Mouse (Mus musculus) neural tube, embryonic 15.5 days (tissue): ENCODE measurements at regions not wholly inside any gene's neighbourhood (a gene's known extent, or its start where the extent isn't known, plus 50 kb on each side); places are given as distances from the start of the nearest gene placed in this dataset.

Source experiments
- ATAC-seq: fragments of 200-750 bp; cut with Nextera tagmentation; 2 replicates; pipeline ENCODE4 v1.8.0; 2017; ENCODE audit warnings: mild to moderate bottlenecking, moderate TSS enrichment, moderate library complexity; ENCODE audit not compliant: low FRiP score
- H3K27ac ChIP-seq: fragments of 300-500 bp; sonication (generic); replicated peaks from 2 replicates; pipeline ENCODE4 v1.5.1; 2015; ENCODE audit warnings: mild to moderate bottlenecking, inconsistent platforms
- H3K27me3 ChIP-seq: fragments of 300-500 bp; sonication (generic); replicated peaks from 2 replicates; pipeline ENCODE4 v1.6.1; 2015; ENCODE audit warnings: inconsistent platforms
- H3K36me3 ChIP-seq: fragments of 300-500 bp; sonication (generic); 2 replicates; pipeline ENCODE4 v1.6.1; 2015; ENCODE audit warnings: inconsistent platforms
- H3K4me1 ChIP-seq: fragments of 300-500 bp; sonication (generic); 2 replicates; pipeline ENCODE4 v1.6.1; 2015; ENCODE audit warnings: inconsistent platforms
- H3K4me2 ChIP-seq: fragments of 300-500 bp; sonication (generic); 2 replicates; pipeline ENCODE4 v1.6.1; 2015; ENCODE audit warnings: inconsistent platforms, mild to moderate bottlenecking, moderate library complexity
- H3K4me3 ChIP-seq: fragments of 300-500 bp; sonication (generic); replicated peaks from 2 replicates; pipeline ENCODE4 v1.5.1; 2015; ENCODE audit warnings: mild to moderate bottlenecking, inconsistent platforms
- H3K9ac ChIP-seq: fragments of 300-500 bp; sonication (generic); replicated peaks from 2 replicates; pipeline ENCODE4 v1.6.1; 2015; ENCODE audit warnings: mild to moderate bottlenecking, inconsistent platforms
- H3K9me3 ChIP-seq: fragments of 300-500 bp; sonication (generic); replicated peaks from 2 replicates; pipeline ENCODE4 v1.6.1; 2016; ENCODE audit warnings: inconsistent platforms
- WGBS: fragments of 180-500 bp; shearing (Covaris S2); methylation state at CpG from one replicate; pipeline ENCODE4 v1.1.7; 2015; ENCODE audit warnings: mixed read lengths; 5-methylcytosine and 5-hydroxymethylcytosine counted together

DNA sequence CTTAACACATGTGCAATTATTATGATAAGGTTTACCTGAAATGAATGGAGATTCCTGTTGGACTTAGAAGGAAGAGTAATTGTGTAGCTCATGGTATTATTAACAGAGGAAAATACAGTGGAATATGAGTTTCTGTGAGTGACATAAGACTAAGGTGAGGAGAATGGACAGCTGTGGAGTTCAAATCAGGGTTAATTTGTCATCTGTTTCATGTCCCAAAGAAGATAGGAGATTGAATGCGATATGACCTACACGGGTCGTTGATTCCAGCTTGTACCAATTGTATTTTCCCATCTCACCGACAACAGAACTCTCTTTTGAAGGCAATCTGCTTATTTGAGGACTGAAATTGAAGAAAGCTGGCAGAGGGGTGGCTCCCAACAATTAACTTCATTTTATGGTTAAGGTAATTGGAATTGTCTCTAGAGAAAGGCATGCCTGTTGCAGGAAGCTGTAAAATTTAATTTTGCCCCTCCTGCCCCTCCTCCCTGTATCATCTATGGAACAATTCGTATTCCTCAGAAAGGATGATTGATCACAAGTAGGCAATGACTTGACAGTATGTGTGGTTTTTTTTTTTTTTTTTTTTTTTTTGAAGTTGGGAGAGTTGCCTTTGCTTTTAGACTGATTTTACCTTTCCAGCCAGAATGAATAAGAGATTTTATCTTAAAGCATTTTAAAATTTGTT lies 319.6 kb downstream of the Kcna4 start:
- Histone ChIP-seq H3K4me2 (no peak overlapping the region), H3K27me3 (no peaks in the 10 kb centered on the region), H3K27ac (no peak overlapping the region), H3K36me3 (no peaks in the 10 kb centered on the region), H3K4me3 (no peak overlapping the region), H3K4me1 (no peaks in the 10 kb centered on the region), H3K9me3 (no peaks in the 10 kb centered on the region), H3K9ac (no peak overlapping the region)
- no peak for ATAC-seq
- whole genome bisulfite sequencing = 17% methylated on average over 5 of the region's 5 CpGs

DNA sequence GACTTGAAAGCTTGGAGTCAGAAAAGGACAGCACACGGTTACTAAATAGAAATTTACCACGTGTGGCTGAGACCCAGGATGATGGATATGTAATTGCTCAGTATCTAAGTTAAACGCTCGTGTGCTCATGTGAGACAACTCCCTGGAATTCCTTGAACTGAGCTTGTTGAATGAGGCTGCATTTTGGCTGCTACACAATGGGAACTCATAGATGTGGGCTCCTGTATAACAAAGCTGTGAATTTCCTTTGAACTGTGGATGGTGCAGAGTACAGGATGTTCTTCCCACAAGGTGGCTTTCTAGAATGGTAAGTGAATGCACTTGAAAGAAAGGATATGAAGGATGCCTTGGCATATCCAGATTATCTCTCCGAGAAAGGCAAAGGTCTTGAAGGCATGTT lies 321.4 kb downstream of the Kcna4 start:
- Histone ChIP-seq H3K27me3 (no peaks in the 10 kb centered on the region), H3K4me1 (no peaks in the 10 kb centered on the region), H3K4me3 (no peak overlapping the region), H3K4me2 (no peak overlapping the region), H3K9me3 (no peaks in the 10 kb centered on the region), H3K9ac (no peak overlapping the region), H3K27ac (no peak overlapping the region), H3K36me3 (no peaks in the 10 kb centered on the region)
- 32% methylated on average over 5 of the region's 5 CpGs for WGBS
- ATAC-seq = no peak

DNA sequence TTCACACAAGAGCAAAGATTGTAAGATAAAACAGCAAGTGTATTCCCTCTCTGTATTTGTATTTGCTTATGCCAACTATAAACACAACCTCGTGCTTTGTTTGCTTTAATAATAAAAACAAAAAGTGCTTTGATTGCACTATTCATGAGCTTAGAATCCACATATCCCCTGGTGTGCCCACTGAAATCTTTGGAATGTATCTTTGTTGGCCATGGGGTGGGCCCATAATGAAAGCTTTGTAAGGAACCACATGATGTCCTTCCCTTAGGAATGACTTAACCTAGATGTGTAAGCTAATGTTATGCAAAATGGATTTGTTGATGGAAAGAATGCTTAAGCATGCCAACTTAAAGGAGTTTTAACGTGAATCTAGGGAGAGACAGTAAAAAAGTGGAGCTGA lies 321.8 kb downstream of the Kcna4 start:
- H3K36me3 ChIP-seq = no peaks in the 10 kb centered on the region
- no peak overlapping the region for H3K4me3 ChIP-seq
- ATAC-seq = no peak
- H3K9me3 ChIP-seq = no peaks in the 10 kb centered on the region
- no peak overlapping the region for H3K27ac ChIP-seq
- H3K4me2 ChIP-seq = no peak overlapping the region
- no peaks in the 10 kb centered on the region for H3K4me1 ChIP-seq
- H3K27me3 ChIP-seq = no peaks in the 10 kb centered on the region
- WGBS = 20% methylated on average over 2 of the region's 2 CpGs
- H3K9ac ChIP-seq = no peak overlapping the region

DNA sequence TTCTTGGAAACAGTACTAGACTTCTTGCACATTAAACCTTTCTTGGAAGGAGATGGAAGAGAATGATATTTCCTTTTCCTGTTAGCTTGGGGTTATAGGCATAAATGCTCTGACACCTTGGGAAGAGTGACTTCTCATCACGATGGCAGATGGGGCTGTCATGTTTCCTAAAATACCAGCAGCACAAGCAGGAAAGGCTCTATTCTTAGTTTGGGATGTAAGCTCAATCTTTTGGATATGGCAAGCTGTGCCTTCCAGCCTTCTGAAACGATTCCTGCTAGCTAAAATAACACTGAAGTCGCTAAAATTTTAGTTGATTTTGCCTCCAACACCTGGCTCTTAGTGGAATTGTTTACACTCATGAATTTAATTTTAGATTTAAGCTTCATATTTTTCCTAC lies 324.3 kb downstream of the Kcna4 start:
- no peak overlapping the region for H3K4me2 ChIP-seq
- H3K27me3 ChIP-seq = no peaks in the 10 kb centered on the region
- no peak overlapping the region for H3K27ac ChIP-seq
- H3K36me3 ChIP-seq = no peaks in the 10 kb centered on the region
- 75% methylated on average over 3 of the region's 3 CpGs for WGBS
- ATAC-seq = no peak
- H3K9ac ChIP-seq = no peak overlapping the region
- no peaks in the 10 kb centered on the region for H3K9me3 ChIP-seq
- no peak overlapping the region for H3K4me3 ChIP-seq
- no peaks in the 10 kb centered on the region for H3K4me1 ChIP-seq

DNA sequence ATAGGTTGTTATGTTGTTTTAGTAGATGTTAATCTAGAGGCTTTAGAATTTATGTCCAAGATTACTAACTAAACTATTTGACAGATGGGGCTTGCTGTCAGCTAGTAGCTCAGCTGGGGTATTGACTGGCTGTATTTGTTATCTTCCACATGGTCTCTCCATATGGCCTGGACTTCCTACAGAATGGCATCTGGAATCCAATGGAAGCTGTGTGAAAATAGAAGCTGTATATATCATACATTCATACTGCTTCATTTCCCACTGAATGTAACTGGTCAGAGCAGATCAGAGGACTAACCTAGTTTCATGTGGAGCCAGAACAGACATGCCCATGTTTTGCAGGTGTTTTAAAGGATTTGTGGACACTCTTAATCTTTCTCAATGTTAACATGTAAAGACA lies 337.0 kb downstream of the Kcna4 start:
- H3K4me1 ChIP-seq = no peaks in the 10 kb centered on the region
- H3K27me3 ChIP-seq = no peaks in the 10 kb centered on the region
- no peak overlapping the region for H3K27ac ChIP-seq
- no peaks in the 10 kb centered on the region for H3K9me3 ChIP-seq
- H3K9ac ChIP-seq = no peak overlapping the region
- no peak overlapping the region for H3K4me3 ChIP-seq
- no peak for ATAC-seq
- H3K36me3 ChIP-seq = no peaks in the 10 kb centered on the region
- H3K4me2 ChIP-seq = no peak overlapping the region

DNA sequence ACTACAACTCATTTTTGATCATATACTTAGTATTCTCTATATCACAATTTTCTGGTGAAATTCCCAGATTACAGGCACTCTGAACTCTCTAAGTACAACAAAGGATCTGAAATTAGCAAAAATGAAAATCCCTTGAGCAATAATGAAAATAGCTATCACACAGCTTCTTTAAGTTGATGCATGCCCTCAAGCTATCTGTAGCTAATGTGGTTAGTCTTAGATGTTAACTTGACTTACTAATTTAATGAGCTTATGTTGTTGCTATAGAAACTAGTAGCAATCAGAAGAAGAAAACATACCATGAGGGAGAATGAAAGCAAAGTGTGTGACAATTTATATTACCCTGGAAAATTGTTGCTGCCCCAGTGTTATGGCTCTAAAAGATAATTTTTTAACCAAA lies 368.7 kb downstream of the Kcna4 start:
- Histone ChIP-seq H3K4me1 (no peaks in the 10 kb centered on the region), H3K36me3 (no peaks in the 10 kb centered on the region), H3K4me3 (no peak overlapping the region), H3K9me3 (no peaks in the 10 kb centered on the region), H3K27me3 (no peaks in the 10 kb centered on the region), H3K9ac (no peak overlapping the region), H3K4me2 (no peak overlapping the region), H3K27ac (no peak overlapping the region)
- no peak for ATAC-seq
